Mouse (Mus musculus) inflammation-experienced regulatory T-cells, adult 6 months (primary cell): ENCODE measurements around the gene Zfp3. TPM values are rescaled to one million over a fixed set of nuclear protein-coding genes. Genes with fewer than 3 reads are reported as not detected.
A peak's percentile ranks its signal among the peaks of the same experiment; 100 is the strongest.

ENCODE experiments used
- ATAC-seq: one replicate; pipeline ENCODE4 v1.8.0; 2017
- polyA plus RNA-seq, 3 experiments: library from polyadenylated mRNA; unstranded; fragments of 100-300 nt; shearing (Covaris generic); gene quantifications; one replicate each; pipeline ENCODE4 v1.2.1; 2017

Gene Zfp3
- polyA plus RNA-seq, 3 experiments from 2014 or later, result 3.4 to 5.8 (median 4.6) TPM

DNA sequence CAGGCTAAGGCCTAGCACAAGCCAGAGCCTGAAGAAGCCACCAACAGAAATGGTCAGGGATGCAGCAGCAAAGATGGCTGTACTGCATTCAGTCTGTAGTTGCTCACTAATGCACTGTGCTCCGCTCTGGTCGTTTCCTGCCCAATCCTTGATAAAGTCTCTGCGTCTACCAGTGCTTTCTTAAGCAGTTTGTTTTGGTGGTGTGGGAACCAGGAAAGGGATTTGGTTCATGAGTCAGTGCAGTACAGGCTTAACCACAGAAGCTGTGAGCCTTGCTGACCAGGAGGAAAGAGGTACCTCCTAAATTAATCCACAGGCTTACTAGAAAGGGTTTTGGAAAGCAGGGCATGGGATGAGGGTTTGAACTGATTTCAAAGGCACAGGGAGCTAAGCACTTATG, 44.1 kb downstream of the Zfp3 start:
- ATAC-seq, result no peak

DNA sequence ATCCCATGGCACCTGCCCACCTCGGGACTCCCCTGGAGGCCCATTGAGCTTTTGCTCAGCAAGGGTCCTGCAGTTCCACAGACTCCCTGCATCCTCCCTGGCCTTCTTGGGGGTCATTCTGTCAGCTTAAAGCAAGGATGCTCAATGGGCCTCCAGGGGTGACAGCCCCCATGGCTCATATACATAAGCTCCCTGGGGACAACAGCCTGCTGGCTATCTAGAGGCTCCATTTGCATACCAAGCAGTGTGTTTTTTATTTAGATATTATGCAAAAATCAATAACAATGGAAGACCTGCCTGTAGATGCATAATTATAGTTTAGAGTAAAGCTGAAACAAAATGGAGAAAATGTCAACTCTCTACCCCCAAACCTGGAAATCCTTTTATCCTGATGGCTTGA, 45.0 kb downstream of the Zfp3 start:
- ATAC-seq, result no peak

DNA sequence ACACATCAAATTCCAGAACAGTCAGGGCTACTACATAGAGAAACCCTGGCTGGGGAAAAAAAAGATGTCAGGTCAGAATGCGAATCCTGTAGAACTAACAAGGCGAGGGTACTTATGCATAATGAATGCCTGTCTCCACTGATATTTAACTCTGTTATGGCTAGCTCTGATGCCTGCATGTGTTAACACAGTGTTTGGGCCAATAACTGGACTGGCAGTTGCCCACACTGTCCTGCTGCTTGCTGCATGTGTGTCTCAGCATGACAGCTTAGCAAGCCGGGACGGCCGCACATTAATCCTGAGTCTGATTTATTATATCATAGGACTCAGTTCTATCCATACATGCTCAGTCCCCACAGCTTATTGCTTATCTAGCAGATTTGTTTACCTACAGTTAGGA, 47.0 kb downstream of the Zfp3 start:
- ATAC-seq, result no peak

DNA sequence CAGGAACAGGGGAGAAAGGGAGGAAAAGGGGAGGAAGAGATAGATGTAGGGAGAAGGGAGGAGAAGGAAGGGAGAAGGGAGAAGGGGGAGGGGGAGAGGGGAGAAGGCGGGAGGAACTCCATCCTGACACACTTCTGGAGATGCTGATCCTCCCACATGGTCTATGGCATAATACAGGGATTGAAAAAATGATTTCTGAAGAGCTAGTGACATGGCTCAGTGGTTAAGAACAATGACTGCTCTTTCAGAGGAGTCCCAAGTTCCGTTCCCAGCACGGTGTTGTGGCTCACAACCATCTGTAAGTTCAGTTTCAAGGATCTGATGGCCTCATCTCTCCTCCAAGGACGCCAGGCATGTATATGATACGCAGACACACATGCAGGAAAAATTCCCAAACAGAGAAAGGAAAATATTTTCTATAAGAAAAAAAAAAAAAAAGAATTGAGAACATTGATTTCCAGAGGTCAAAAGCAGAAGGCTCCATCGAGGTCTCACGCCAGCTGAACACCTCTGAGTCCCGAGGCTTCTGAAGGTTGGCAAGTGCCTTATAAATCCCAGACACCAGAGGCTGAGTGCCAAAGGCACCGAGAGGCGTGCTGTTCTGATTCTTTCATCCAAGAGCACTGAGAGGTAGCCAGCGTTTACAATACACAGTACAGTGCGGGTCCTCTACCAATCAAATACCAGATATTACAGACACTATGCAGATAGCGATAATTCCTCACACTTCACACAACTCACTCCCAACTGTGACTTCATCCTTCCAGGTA, 47.6 kb downstream of the Zfp3 start:
- no peak for ATAC-seq

DNA sequence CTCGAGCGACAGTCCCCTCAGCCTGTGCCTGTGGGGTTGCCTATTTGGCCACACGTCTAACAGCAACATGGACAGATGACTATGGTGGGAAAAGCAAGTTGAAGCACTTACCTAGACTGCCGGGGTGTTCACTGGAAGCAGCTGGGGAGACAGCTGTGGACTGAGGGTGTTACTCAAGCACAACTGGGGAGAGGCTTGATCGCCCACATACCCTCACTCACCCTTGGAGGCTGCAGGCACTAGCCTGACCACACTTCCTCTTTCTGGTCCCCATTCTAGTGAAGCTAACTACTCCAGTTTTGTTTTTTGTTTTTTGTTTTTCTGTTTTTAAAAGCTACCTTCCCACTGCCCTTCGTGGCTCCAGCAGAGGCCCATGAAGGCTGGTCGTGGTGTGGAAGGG, 48.4 kb downstream of the Zfp3 start, which contains the start of gene Scimp:
Gene Scimp (minus strand): TSS at position 222 of the 400 bp plus-strand sequence.
- no peak for ATAC-seq

DNA sequence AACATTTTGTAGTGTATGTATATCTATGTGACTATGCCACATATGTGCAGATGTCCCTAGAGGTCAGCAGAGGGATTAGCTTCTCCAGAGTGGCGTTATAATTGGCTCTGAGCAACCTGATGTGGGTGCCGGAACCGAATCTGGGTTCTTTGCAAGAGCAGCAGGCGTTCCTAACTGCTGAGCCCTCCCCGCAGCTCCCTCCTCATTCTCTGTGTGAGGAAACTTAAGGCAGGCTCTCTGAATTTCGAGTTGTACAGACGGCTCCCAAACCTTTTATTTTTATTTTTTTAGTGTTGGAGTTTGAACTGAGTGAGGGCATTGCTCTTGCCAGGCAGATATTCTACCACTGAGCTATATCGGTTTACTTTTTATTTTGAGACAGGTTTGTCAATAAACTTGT, 51.1 kb downstream of the Zfp3 start:
- ATAC-seq, result no peak

DNA sequence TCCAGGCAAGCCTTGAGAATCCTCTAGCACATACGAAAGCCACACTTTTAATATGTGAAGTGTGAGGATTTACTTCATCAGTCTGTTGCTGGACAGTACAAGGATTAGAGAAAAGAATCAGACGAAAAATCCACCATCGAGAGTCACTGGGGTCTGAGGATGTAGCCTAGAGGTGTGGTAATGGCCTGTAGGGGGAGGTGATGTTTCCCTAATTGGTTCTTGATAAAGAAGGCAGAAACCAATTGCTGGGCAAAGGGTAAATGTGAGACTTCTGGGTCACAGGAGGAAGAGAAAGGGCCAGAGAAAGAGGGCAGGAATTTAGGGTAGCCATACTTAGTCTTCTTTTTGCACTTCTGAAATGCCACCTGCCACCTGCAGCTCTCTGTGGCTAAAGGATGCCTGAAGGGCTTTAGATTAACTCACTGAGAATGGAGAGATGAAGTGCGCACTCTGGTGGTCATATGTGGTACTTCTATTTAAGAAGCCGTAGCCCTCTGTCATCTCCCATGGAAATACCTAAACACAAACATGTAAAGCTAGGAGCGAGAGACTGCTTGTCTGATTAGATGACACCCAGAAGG, 51.6 kb downstream of the Zfp3 start:
- peak; percentile 75 for ATAC-seq

DNA sequence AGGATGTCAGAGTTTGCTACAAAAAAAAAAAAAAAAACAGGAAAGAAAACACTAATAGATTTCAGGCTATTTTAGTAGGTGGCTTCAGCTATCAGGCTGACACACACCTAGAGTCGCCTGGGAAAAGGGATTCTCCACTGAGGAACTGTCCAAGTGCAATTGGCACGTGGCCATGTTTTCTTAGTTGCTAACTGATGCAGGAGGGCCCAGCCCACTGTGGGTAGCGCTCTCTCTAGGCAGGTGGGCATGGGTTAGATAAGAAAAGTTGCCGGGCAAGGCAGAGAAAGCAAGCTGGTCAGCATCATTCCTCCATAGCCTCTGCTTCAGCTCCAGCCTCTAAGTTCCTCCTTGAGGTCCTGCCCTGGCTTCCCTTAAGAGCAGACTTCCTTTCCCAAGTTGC, 52.8 kb downstream of the Zfp3 start:
- no peak for ATAC-seq

DNA sequence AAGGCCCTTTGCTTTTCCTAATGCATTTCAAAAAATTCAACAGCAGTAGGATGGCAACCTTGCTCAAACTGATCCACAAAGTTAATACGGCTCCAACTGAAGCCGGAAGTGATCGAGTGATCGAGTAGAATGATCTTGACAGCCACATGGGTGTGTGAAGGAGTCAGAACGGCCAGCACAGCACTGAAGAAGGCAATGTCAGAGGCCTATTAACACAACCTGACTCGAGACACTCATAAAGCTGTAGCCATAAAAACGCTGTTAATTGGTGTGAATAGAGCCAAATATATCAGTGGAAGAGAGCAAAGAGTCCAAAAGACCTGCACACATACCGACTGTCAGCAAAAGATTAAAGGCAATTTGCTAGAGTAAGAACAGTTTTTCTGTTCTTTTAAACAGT, 56.1 kb downstream of the Zfp3 start:
- ATAC-seq, result no peak

DNA sequence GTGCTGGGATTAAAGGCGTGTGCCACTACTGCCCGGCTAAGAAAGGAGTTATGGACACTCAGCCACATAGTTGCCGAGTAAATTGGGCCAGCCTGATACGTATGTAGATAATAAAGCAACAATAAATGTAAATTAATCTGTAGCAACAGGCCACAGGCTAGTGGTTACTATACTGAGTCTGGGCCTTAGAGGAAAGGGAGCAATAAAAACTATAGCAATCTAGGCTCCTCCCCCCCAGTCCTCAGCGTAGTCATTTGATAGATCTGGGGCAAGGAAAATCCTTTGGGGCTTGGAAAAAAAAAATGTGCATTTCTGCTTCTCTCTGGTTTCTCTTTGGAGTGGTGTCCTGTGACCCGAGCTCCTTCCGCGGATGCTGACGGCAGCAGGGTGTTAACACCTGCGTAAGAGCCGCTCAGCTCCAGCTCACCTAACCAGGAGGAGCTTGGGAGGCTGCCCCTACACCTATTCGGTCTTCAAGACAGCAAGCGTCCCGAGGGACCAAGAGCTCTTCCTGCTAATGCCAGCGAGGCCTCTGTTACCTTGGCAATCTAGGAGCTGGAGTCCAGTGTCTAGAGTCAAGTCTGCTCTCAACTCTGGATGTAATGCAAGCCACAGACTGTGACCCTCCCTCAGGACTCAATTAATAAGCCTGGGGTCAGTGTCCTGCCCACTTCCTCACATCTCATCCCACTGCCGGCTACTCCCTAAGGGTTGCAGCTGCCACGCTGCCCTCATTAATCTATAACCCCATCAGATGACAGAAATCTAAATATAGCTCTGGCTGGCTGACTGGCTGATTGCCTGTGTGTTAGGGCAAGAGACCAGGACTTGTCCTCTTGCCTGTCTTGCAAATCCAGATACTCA, 58.0 kb downstream of the Zfp3 start:
- no peak for ATAC-seq

Other genes starting within 250 kb of the Zfp3 start
- not detected for gene Vmo1, start 249.6 kb upstream of the Zfp3 start, polyA plus RNA-seq
- gene Gltpd2, start 245.0 kb upstream of the Zfp3 start, polyA plus RNA-seq, result not detected
- gene Psmb6, start 238.8 kb upstream of the Zfp3 start, polyA plus RNA-seq, result 100 to 1,000 TPM; 376 to 387 (median 385) TPM
- not detected for gene Gm40193, start 231.3 kb upstream of the Zfp3 start, polyA plus RNA-seq
- gene Pld2, start 224.1 kb upstream of the Zfp3 start, polyA plus RNA-seq, result 1 to 10 TPM; 1.8 to 2.1 (median 2.0) TPM
- gene Mink1, start 201.3 kb upstream of the Zfp3 start, polyA plus RNA-seq, result 10 to 100 TPM in 1 of 3 experiments, 1 to 10 TPM in 2; 6.2 to 11.8 (median 9.2) TPM
- not detected for gene 4930544D05Rik, start 148.4 kb upstream of the Zfp3 start, polyA plus RNA-seq
- gene Chrne, start 145.0 kb upstream of the Zfp3 start, polyA plus RNA-seq, result 1 to 10 TPM in 1 of 3 experiments, under 1 TPM in 2; 0.51 to 3.0 (median 0.78) TPM
- gene Gp1ba, start 125.1 kb upstream of the Zfp3 start, polyA plus RNA-seq, result under 1 TPM; 0.17 to 0.69 (median 0.21) TPM
- 100 to 1,000 TPM; 276 to 454 (median 423) TPM for gene Rnf167, start 117.0 kb upstream of the Zfp3 start, polyA plus RNA-seq
- gene Slc25a11, start 116.7 kb upstream of the Zfp3 start, polyA plus RNA-seq, result 100 to 1,000 TPM in 2 of 3 experiments, 10 to 100 TPM in 1; 85.3 to 111 (median 111) TPM
- 1,000 to 10,000 TPM; 3,037 to 4,758 (median 3,214) TPM for gene Pfn1, start 109.6 kb upstream of the Zfp3 start, polyA plus RNA-seq
- gene Eno3, start 107.0 kb upstream of the Zfp3 start, polyA plus RNA-seq, result 10 to 100 TPM in 2 of 3 experiments, 1 to 10 TPM in 1; 6.2 to 27.4 (median 21.7) TPM
- gene Spag7, start 94.8 kb upstream of the Zfp3 start, polyA plus RNA-seq, result 100 to 1,000 TPM; 131 to 155 (median 137) TPM
- 10 to 100 TPM; 11.5 to 17.1 (median 12.8) TPM for gene Camta2, start 76.1 kb upstream of the Zfp3 start, polyA plus RNA-seq
- 1 to 10 TPM in 1 of 3 experiments, under 1 TPM in 1, not detected in 1; 0.44 to 1.0 TPM for gene Inca1, start 64.1 kb upstream of the Zfp3 start, polyA plus RNA-seq
- 1 to 10 TPM in 2 of 3 experiments, under 1 TPM in 1; 0.99 to 2.0 (median 1.3) TPM for gene Kif1c, start 63.7 kb upstream of the Zfp3 start, polyA plus RNA-seq
- gene Scimp, start 48.4 kb downstream of the Zfp3 start, polyA plus RNA-seq, result 1 to 10 TPM in 1 of 3 experiments, under 1 TPM in 1, not detected in 1; 0.67 to 1.1 TPM
- 10 to 100 TPM in 2 of 3 experiments, 1 to 10 TPM in 1; 9.9 to 13.0 (median 11.4) TPM for gene Rabep1, start 80.6 kb downstream of the Zfp3 start, polyA plus RNA-seq
- gene Nup88, start 205.8 kb downstream of the Zfp3 start, polyA plus RNA-seq, result 10 to 100 TPM; 68.9 to 98.8 (median 83.6) TPM
- 10 to 100 TPM; 60.7 to 75.8 (median 72.5) TPM for gene Rpain, start 206.0 kb downstream of the Zfp3 start, polyA plus RNA-seq
- 10 to 100 TPM; 12.6 to 27.5 (median 15.5) TPM for gene C1qbp, start 218.8 kb downstream of the Zfp3 start, polyA plus RNA-seq
- gene Dhx33, start 240.2 kb downstream of the Zfp3 start, polyA plus RNA-seq, result 1 to 10 TPM; 4.8 to 6.8 (median 6.2) TPM